Mouse (Mus musculus) neural tube, embryonic 11.5 days (tissue): Measurements from ENCODE around the gene Gm20388. TPM values are rescaled to one million over a fixed set of nuclear protein-coding genes. Genes with fewer than 3 reads are reported as not detected.

ENCODE experiments used
- ATAC-seq: fragments of 200-750 bp; cut with Nextera tagmentation; 2 replicates; pipeline ENCODE4 v1.8.0; 2017; ENCODE audit warnings: moderate number of reproducible peaks, mild to moderate bottlenecking, moderate TSS enrichment, moderate library complexity; ENCODE audit not compliant: insufficient read depth, low FRiP score, low TSS enrichment
- DNase-seq: peaks from one replicate; pipeline ENCODE4 v3.0.0-alpha.2; 2015; ENCODE audit warnings: low spot score
- H3K27ac ChIP-seq: fragments of 300-500 bp; sonication (generic); 2 replicates; pipeline ENCODE4 v1.5.1; 2014; ENCODE audit warnings: low read depth, mild to moderate bottlenecking, low read length
- H3K27me3 ChIP-seq: fragments of 300-500 bp; sonication (generic); 2 replicates; pipeline ENCODE4 v1.6.1; 2014; ENCODE audit warnings: mild to moderate bottlenecking, low read length, mixed read lengths; ENCODE audit not compliant: control insufficient read depth, insufficient read depth
- H3K36me3 ChIP-seq: fragments of 300-500 bp; sonication (generic); 2 replicates; pipeline ENCODE4 v1.6.1; 2014; ENCODE audit warnings: mild to moderate bottlenecking, low read length, moderate library complexity, mixed read lengths; ENCODE audit not compliant: control insufficient read depth, insufficient read depth
- H3K4me1 ChIP-seq: fragments of 300-500 bp; sonication (generic); 2 replicates; pipeline ENCODE4 v1.6.1; 2014; ENCODE audit warnings: low read length, mixed read lengths; ENCODE audit not compliant: control insufficient read depth, insufficient read depth
- H3K4me2 ChIP-seq: fragments of 300-500 bp; sonication (generic); 2 replicates; pipeline ENCODE4 v1.6.1; 2014; ENCODE audit warnings: low read depth, mild to moderate bottlenecking, moderate library complexity
- H3K4me3 ChIP-seq: fragments of 300-500 bp; sonication (generic); 2 replicates; pipeline ENCODE4 v1.5.1; 2014; ENCODE audit warnings: low read depth, low read length
- H3K9ac ChIP-seq: fragments of 300-500 bp; sonication (generic); 2 replicates; pipeline ENCODE4 v1.6.1; 2014; ENCODE audit warnings: mild to moderate bottlenecking, low read length
- H3K9me3 ChIP-seq: fragments of 300-500 bp; sonication (generic); 2 replicates; pipeline ENCODE4 v1.6.1; 2016; ENCODE audit warnings: low read length; ENCODE audit not compliant: control insufficient read depth
- WGBS: fragments of 180-500 bp; shearing (Covaris S2); extraction: QIAGEN DNeasy Blood & Tissue Kit; methylation state at CpG from one replicate; pipeline ENCODE4 v1.1.7; 2014; 5-methylcytosine and 5-hydroxymethylcytosine counted together
- polyA plus RNA-seq: library from polyadenylated mRNA; unstranded; fragments of >200 nt; fragmentation: Nextera tagmentation; extraction: Ambion mirVana; gene quantifications from 2 replicates; pipeline ENCODE4 v1.2.1, GENCODE M21; 2014

The Gm20388 gene
- polyA plus RNA-seq, 1 experiment from 2014 or later: not detected

DNA sequence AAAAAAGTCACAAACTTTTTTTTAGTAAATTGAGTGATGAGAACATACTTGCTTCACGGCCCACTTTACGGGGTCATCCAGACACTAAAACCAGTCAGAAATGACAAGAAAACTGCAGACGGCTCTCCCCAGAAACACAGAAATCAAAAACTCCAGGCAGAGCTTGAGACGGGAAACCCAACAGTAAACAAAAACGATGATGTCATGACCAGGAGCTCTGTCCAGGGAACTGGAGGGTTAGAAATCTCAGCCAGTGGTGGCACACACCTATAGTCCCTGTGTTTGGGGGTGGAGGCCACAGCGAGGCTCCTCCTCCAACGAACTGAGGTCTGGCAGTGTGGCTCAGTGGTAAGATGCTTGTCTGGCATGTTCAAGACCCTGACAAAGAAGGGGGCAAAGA is 1291.0 kb downstream of the Gm20388 start:
- no peak overlapping the region for H3K27ac ChIP-seq
- H3K4me3 ChIP-seq: no peak overlapping the region
- no peak for DNase-seq
- no peak for ATAC-seq
- no peaks in the 10 kb centered on the region for H3K9me3 ChIP-seq
- H3K4me2 ChIP-seq: no peak overlapping the region
- 86% methylated on average over 7 of the region's 7 CpGs for WGBS
- H3K9ac ChIP-seq: no peak overlapping the region
- no peaks in the 10 kb centered on the region for H3K4me1 ChIP-seq
- H3K27me3 ChIP-seq: no peaks in the 10 kb centered on the region
- no peaks in the 10 kb centered on the region for H3K36me3 ChIP-seq

DNA sequence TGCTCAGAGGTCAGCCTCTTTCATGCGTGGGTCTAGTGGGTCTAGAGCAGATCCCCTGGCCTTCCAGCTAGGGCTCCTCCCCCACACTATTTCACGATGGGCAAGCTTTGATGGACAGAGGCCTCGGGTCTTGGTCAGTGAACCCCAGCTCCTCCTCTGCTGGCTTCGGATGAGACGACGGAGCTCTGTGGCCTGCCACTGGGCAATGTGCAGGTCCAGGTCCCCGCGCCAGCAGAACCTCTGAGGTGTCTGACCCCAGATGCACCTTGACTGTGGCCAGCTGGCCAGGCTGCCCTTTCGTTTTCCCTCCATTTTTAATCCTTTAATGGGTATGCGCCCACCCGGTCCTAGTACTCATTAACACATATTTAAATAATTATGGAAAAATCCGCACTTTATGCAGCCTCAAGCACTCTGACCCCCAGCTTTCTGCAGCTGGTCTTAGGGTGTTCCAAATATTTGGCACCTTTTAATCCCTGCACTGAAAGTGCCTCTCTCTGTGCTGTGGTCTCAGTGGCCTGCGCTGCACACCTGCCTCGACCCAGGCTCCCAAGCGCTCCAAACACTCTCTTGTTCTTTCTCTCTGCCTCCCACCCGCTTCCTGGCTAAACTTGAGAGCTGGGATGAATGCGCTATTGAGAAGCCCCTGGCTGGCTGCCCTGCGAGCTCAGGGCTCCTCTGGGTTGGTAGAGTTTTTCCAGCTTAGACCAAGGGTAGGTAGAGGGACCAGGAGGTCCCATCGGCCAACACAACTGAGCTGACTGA is 1293.2 kb downstream of the Gm20388 start:
- H3K4me2 ChIP-seq: no peak overlapping the region
- H3K9ac ChIP-seq: no peak overlapping the region
- ATAC-seq: no peak

DNA sequence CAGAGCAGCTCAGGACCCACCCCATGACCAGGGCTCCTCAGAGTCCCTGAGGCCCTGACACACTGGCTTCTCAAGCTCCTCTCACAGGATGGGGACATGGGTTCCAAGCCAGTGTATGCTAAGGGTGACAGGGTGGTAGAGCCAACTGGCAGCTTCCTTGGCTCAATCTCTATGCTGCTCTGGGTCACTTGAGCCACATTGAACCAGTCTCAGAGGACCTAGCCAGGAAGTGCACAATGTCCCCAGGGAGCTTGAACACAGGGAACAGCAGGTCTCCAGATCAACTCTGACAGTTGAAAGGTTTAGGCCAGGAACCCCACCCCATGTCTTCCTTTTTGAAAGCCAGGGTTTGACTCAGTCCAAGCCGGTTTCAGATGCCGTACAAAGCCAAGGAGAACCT is 1296.5 kb downstream of the Gm20388 start:
- ATAC-seq (no peak), DNase-seq (no peak)
- Histone ChIP-seq H3K4me1 (no peaks in the 10 kb centered on the region), H3K4me2 (no peak overlapping the region), H3K27ac (no peak overlapping the region), H3K27me3 (no peaks in the 10 kb centered on the region), H3K9me3 (no peaks in the 10 kb centered on the region), H3K36me3 (no peaks in the 10 kb centered on the region), H3K9ac (no peak overlapping the region), H3K4me3 (no peak overlapping the region)
- 94% methylated on average over 2 of the region's 2 CpGs for WGBS

More for the DNA sequence above, 1293.2 kb downstream of the Gm20388 start:
- H3K4me1 ChIP-seq: no peaks in the 10 kb centered on the region
- H3K36me3 ChIP-seq: no peaks in the 10 kb centered on the region
- H3K4me3 ChIP-seq: no peak overlapping the region
- H3K27ac ChIP-seq: no peak overlapping the region
- WGBS: 77% methylated on average over 19 of the region's 19 CpGs
- no peaks in the 10 kb centered on the region for H3K27me3 ChIP-seq
- H3K9me3 ChIP-seq: no peaks in the 10 kb centered on the region
- no peak for DNase-seq

DNA sequence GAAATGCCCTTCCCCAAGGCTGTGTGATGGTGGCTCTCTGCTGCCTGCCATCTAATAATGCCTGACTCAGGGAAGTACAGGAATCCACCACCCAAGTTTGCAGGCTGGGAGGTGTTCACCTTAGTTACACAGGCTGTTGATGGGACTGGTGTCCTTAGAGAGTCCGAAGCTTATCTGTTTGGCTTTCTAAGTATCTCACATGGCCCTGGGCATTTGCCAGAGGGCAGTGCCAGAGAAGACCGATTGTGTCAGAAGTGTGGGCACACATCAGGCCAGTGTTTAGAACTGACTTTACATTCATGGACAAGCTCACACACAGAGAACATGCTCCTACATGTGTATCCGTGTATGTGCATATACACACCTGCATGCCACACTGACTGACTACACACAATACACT is 1300.0 kb downstream of the Gm20388 start:
- DNase-seq (no peak), ATAC-seq (no peak)
- no peaks in the 10 kb centered on the region for H3K36me3 ChIP-seq
- no peaks in the 10 kb centered on the region for H3K9me3 ChIP-seq
- no peaks in the 10 kb centered on the region for H3K4me1 ChIP-seq
- no peak overlapping the region for H3K4me3 ChIP-seq
- no peaks in the 10 kb centered on the region for H3K27me3 ChIP-seq
- H3K4me2 ChIP-seq: no peak overlapping the region
- 91% methylated on average over 3 of the region's 3 CpGs for whole genome bisulfite sequencing
- H3K27ac ChIP-seq: no peak overlapping the region
- no peak overlapping the region for H3K9ac ChIP-seq

DNA sequence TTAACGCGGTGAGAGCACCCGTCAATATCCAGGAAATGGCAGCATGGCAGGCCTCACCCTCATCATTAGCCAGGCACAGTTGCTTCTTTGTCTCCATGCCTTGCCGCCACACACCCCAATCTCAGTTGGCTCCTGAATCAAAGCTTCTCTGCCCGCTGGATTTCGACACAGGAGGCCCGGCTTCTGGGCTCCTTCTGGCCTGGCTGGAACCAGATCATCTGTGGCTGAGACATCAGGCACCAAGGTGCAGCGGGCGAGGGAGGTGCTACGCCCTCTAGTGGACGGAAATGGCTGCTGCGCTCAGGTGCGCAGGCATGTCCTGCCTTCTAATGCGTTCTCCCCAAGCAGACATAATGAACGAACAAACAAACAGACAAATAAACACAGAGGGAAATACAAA is 1302.6 kb downstream of the Gm20388 start:
- Histone ChIP-seq H3K27ac (no peak overlapping the region), H3K4me1 (no peaks in the 10 kb centered on the region), H3K4me2 (no peak overlapping the region), H3K27me3 (no peaks in the 10 kb centered on the region), H3K9ac (no peak overlapping the region), H3K4me3 (no peak overlapping the region), H3K9me3 (no peaks in the 10 kb centered on the region), H3K36me3 (no peaks in the 10 kb centered on the region; the same call in 1 of the 2 replicates)
- whole genome bisulfite sequencing: 55% methylated on average over 15 of the region's 15 CpGs
- DNase-seq (no peak), ATAC-seq (no peak)

DNA sequence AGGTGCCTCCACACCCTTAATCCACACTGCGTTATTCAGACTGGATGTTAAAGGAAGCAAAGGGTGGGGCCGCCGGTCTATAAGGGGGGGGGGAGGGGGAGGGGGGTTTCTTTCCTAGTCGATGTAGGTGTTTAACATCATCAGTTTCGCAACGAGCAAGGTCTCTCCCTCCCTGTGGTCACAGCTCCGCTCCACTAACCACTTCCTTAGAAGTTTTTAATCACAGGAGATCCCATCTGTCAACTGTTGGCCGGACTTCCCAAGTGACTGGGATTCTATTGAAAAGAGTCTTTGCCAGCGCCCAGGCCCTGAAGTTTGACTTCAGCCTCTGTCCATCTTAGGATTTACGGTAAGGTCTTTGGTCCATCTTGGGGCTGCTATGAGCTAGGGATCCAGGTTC is 1303.0 kb downstream of the Gm20388 start:
- Histone ChIP-seq H3K9ac (no peak overlapping the region), H3K9me3 (no peaks in the 10 kb centered on the region), H3K4me2 (no peak overlapping the region), H3K36me3 (no peaks in the 10 kb centered on the region; the same call in 1 of the 2 replicates), H3K27me3 (no peaks in the 10 kb centered on the region), H3K4me3 (no peak overlapping the region), H3K4me1 (no peaks in the 10 kb centered on the region), H3K27ac (no peak overlapping the region)
- ATAC-seq (no peak), DNase-seq (no peak)
- WGBS: 63% methylated on average over 10 of the region's 10 CpGs

DNA sequence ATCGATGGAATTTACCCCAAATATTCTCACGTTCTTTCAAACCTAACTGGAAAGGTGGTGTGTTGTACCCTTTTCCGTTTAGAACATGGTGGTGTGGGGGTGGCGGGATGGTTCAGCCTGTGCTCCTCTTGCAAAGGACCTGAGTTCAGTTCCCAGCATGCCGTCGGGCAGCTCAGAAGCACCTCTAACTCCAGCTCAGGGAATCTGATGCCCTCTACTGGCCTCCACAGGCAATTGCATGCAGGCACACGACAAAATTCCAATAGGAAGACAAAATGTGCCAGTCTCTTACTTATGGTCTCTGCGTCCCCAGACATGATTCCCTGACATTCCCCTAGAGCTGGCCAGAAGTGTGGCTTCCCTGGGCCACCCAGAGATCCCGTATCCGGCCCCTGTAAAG is 1304.3 kb downstream of the Gm20388 start:
- Histone ChIP-seq H3K4me2 (no peak overlapping the region), H3K4me1 (no peaks in the 10 kb centered on the region; the same call in 1 of the 2 replicates), H3K4me3 (no peak overlapping the region), H3K9me3 (no peaks in the 10 kb centered on the region), H3K27ac (no peak overlapping the region), H3K27me3 (no peaks in the 10 kb centered on the region), H3K9ac (no peak overlapping the region), H3K36me3 (no peaks in the 10 kb centered on the region; the same call in 1 of the 2 replicates)
- ATAC-seq (no peak), DNase-seq (no peak)
- 75% methylated on average over 10 of the region's 10 CpGs for WGBS

DNA sequence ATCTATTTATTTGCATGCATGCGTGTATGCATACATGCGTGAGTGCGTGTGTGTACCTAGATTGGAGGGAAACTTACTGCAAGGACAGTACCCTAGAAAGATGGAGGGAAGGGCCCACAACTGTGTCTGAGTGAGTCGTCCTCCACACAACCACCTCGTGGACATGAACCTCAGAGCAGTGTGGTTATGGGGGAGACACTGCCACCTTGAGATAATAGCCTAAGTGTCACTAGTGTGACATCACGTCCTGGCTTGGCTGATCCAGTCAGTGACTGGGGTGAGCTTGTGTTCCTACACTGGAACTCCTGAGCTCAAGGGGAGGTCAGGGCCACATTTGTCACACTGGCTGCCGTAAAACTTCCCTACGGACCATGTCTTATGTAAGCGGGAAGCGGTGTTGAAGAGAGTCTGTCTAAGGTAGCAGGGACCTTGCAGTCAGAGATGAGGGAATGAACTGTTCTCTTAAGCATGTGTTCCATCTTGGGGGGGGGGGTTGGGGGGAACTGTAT is 1305.9 kb downstream of the Gm20388 start:
- no peaks in the 10 kb centered on the region; the same call in 1 of the 2 replicates for H3K36me3 ChIP-seq
- no peak overlapping the region for H3K27ac ChIP-seq
- 81% methylated on average over 10 of the region's 10 CpGs for WGBS
- no peak overlapping the region for H3K4me3 ChIP-seq
- H3K9me3 ChIP-seq: no peaks in the 10 kb centered on the region
- no peak overlapping the region for H3K9ac ChIP-seq
- no peak for DNase-seq
- no peak overlapping the region for H3K4me2 ChIP-seq
- ATAC-seq: no peak
- no peaks in the 10 kb centered on the region for H3K27me3 ChIP-seq
- no peaks in the 10 kb centered on the region; the same call in 1 of the 2 replicates for H3K4me1 ChIP-seq

DNA sequence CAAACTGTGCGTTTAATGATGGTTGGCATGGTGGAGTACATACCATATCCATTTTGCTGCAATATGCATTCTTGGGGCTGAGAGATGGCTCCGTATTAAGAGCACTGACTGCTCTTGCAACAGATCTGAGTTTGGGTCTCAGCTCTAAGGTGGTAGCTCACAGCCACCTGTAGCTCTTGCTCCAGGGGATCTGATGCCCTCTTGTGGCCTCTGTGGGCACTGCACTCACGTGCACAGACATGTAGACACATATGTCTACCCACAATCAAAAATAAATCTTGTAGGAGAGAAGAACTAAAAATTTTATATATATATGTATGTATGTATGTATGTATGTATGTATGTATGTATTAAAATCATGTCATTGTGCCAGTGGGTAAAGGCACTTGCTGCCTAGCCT is 1307.8 kb downstream of the Gm20388 start:
- WGBS: 92% methylated on average over 3 of the region's 3 CpGs
- ATAC-seq: no peak

More for the DNA sequence above, 1307.8 kb downstream of the Gm20388 start:
- H3K4me2 ChIP-seq: no peak overlapping the region
- no peak overlapping the region for H3K27ac ChIP-seq
- H3K4me3 ChIP-seq: no peak overlapping the region
- no peak overlapping the region for H3K9ac ChIP-seq
- H3K9me3 ChIP-seq: no peaks in the 10 kb centered on the region
- H3K4me1 ChIP-seq: no peaks in the 10 kb centered on the region; the same call in 1 of the 2 replicates
- no peak for DNase-seq
- H3K27me3 ChIP-seq: no peaks in the 10 kb centered on the region
- H3K36me3 ChIP-seq: no peaks in the 10 kb centered on the region; the same call in 1 of the 2 replicates
